Mouse (Mus musculus) megakaryocyte progenitor cell, adult 5-6 weeks (primary cell): ENCODE results near the gene Mrps35. TPM values are rescaled to one million over a fixed set of nuclear protein-coding genes. Genes with fewer than 3 reads are reported as not detected.

ENCODE experiments used
- total RNA-seq, 2 experiments: library from RNA; stranded (forward) in 1 of 2; stranded (reverse) in 1 of 2; fragments of 157-497, 149-512 nt in 1 of 2; fragments of 200-1000 nt in 1 of 2; gene quantifications; 2 replicates each; pipeline versions ENCODE4 v1.2.3 to v1.2.4; 2015 to 2017

Mrps35 gene
- total RNA-seq, 2 experiments from 2014 or later, result 87.8 to 103 TPM

Other genes starting within 250 kb of the Mrps35 start
- gene Arntl2, start 246.7 kb upstream of the Mrps35 start, total RNA-seq (2015), result not detected in 2 replicates
- gene Arntl2, start 246.7 kb upstream of the Mrps35 start, total RNA-seq (2017), result not detected in 2 replicates
- gene Smco2, start 192.7 kb upstream of the Mrps35 start, total RNA-seq (2015), result not detected in 2 replicates
- gene Smco2, start 192.7 kb upstream of the Mrps35 start, total RNA-seq (2017), result not detected in 2 replicates
- 6.8 and 9.5 TPM in 2 replicates for gene Ppfibp1, start 154.3 kb upstream of the Mrps35 start, total RNA-seq (2015)
- 9.8 and 19.6 TPM in 2 replicates for gene Ppfibp1, start 154.3 kb upstream of the Mrps35 start, total RNA-seq (2017)
- not detected in 2 replicates for gene 1700034J05Rik, start 88.3 kb upstream of the Mrps35 start, total RNA-seq (2015)
- gene 1700034J05Rik, start 88.3 kb upstream of the Mrps35 start, total RNA-seq (2017), result not detected in 2 replicates
- 0.27 TPM in 1 of 2 replicates, not detected in the other for gene Rep15, start 10.2 kb upstream of the Mrps35 start, total RNA-seq (2015)
- gene Rep15, start 10.2 kb upstream of the Mrps35 start, total RNA-seq (2017), result 0.41 TPM in 1 of 2 replicates, not detected in the other
- gene Mansc4, start 44.3 kb downstream of the Mrps35 start, total RNA-seq (2015), result not detected in 2 replicates
- not detected in 2 replicates for gene Mansc4, start 44.3 kb downstream of the Mrps35 start, total RNA-seq (2017)
- gene Klhl42, start 48.6 kb downstream of the Mrps35 start, total RNA-seq (2015), result 8.0 and 9.7 TPM in 2 replicates
- gene Klhl42, start 48.6 kb downstream of the Mrps35 start, total RNA-seq (2017), result 6.5 and 7.6 TPM in 2 replicates
- not detected in 2 replicates for gene Pthlh, start 221.4 kb downstream of the Mrps35 start, total RNA-seq (2015)
- not detected in 2 replicates for gene Pthlh, start 221.4 kb downstream of the Mrps35 start, total RNA-seq (2017)